Mouse (Mus musculus) cerebellum, adult 2 months (tissue): ENCODE measurements at regions not wholly inside any gene's neighbourhood (a gene's known extent, or its start where the extent isn't known, plus 50 kb on each side); places are given as distances from the start of the nearest gene placed in this dataset.

Source experiments
- CTCF ChIP-seq: fragments of 200-500 bp; IDR thresholded peaks from 2 replicates; pipeline ENCODE4 v1.5.1; 2011; ENCODE audit warnings: low read depth, mild to moderate bottlenecking, control low read depth, low read length, moderate library complexity, borderline replicate concordance; ENCODE audit not compliant: insufficient read depth
- POLR2A ChIP-seq: fragments of 200-500 bp; IDR thresholded peaks from 2 replicates; pipeline ENCODE4 v1.6.1; 2011; ENCODE audit warnings: low read length, control low read depth, borderline replicate concordance; ENCODE audit not compliant: insufficient read depth

GRCm38 (mm10) chr6:107717194-107717593 is 187.6 kb downstream of the Lrrn1 start:
- TF ChIP-seq CTCF, result no peak
- no peak for TF ChIP-seq POLR2A
